Mouse (Mus musculus) adrenal gland, postnatal 14 days (tissue): ENCODE data around the gene 3110040N11Rik. TPM values are rescaled to one million over a fixed set of nuclear protein-coding genes. Genes with fewer than 3 reads are reported as not detected.

Experiments
- DNase-seq: peaks from one replicate; pipeline ENCODE4 v3.0.0; 2021; ENCODE audit warnings: mixed read lengths
- total RNA-seq: library from RNA; stranded (reverse); gene quantifications from 2 replicates; pipeline ENCODE4 v1.2.3, GENCODE M21; 2021

The 3110040N11Rik gene
- total RNA-seq, 1 experiment from 2014 or later: 31.3 TPM

DNA sequence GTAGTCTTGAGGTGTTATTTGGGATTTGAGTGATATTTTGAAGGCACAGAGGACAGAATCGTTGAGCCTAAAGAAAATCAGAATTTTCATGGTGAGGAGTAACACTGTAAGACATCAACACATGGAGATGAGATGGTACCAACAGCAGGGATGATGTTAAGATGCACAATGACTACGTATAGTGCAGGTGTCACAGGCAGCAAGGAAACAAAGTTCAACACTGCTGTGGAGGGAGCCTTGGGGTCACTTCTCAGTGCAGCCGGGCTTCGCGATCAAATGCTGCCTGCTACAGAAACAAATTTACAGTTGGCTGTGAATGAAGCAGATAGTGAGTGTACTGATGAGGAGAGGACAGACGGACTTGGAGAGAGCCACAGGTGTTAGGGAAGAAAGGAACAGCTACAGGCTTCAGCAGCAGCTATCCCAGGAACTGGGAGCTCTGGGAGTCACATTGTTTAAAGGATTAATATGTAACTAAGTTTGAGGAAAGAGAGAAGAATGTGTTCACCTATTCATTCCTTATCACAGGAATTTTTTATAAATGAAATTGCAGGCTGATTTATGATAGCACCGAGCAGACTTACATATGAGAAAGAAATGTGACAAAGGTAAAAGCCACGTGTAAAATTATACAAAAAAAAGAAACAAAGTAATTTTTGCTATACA is 50.4 kb downstream of the 3110040N11Rik start:
- no peak for DNase-seq

DNA sequence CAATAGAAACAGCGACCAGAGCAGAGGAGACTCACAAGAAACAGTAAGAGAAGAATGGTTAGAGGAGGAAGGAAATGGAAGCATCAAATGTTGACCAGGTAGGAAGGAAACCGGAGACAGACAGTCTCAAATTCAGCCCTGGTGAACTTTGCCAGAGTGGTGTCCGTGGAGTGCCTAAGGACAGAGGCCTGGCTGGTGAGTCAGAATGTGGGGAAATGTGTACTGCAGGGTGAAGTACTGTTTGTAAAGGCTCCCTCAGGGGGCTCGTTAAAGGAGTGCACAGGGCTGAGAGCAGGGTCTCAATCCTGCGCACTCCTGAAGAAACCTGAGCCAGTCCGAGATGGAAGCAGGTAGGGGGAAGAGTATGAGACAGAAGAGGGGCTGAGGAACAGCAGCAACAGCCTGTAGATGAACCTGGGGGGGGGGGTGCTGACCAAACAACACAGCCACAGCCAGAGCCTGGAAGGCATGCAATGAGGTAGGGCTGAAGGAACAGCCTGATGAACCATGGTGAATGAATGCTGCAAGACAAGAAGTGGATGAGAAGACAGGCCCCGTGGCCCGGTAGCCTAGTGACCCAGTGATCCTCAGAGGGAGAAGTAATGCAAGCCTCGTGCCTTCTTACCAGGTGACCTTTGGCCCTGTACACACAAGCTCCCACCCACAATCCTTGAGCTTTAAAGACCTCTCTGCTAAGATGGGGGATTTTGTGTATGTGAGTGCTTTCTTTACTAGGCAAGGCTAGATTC is 53.8 kb downstream of the 3110040N11Rik start:
- peak; percentile 13 for DNase-seq

DNA sequence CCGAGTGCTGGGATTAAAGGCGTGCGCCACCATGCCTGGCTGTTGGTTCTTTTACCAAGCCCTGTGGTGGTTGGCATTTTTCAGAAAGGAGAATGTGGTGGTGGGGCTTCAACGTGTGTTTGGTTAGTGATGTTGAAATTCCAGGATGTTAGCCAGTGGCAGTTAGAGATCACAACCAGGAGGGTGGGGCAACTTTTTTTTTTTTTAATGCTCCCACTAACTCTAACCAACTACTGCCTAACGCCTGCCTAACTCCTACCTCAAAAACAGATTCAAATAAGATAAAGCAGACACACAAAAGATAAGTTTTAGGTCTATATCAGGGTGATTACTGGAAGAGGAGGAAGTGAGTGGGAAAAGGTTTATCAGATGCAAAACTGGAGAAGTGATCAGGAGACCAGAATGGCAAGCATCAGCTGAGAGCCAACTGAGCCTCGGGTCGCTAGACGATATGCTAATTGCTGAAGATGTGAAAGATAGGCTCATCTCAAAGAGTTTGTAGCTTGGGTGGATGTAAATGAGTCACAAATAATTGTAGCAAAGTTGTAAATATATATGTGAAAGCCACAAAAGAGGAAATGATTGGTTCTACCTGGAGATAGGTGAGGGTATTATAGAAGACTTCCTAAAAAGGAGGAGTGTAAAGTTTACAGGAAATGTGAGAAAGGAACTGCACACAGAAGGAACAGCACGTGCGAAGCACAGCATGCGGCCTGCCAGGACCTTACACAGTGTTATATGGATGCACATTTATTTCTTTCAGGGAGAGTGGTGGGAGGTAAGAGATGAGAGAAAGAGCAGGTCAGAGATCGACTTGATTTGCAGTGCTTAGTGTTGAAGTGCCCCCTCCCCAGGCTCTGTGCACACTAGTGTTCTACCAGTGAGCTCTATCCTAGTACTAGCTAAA is 56.8 kb downstream of the 3110040N11Rik start:
- DNase-seq: no peak

Other genes starting within 250 kb of the 3110040N11Rik start
- 1.3 and 2.0 TPM in 2 replicates for gene Fsd2, start 222.5 kb downstream of the 3110040N11Rik start, total RNA-seq
- gene Whamm, start 218.2 kb downstream of the 3110040N11Rik start, total RNA-seq: 16.1 and 18.3 TPM in 2 replicates
- 2.5 and 3.8 TPM in 2 replicates for gene Homer2, start 82.0 kb downstream of the 3110040N11Rik start, total RNA-seq
- gene Ramac, start 26.6 kb downstream of the 3110040N11Rik start, total RNA-seq: 40.6 and 42.4 TPM in 2 replicates
- gene Btbd1, start 40.0 kb upstream of the 3110040N11Rik start, total RNA-seq: 136 and 144 TPM in 2 replicates
- gene Gm10160, start 66.3 kb upstream of the 3110040N11Rik start, total RNA-seq: not detected in 2 replicates
- 13.3 and 16.5 TPM in 2 replicates for gene Tm6sf1, start 69.5 kb upstream of the 3110040N11Rik start, total RNA-seq
- gene Hdgfl3, start 145.0 kb upstream of the 3110040N11Rik start, total RNA-seq: 13.6 and 15.8 TPM in 2 replicates
- gene Bnc1, start 202.8 kb upstream of the 3110040N11Rik start, total RNA-seq: 0.93 and 0.98 TPM in 2 replicates